Mouse (Mus musculus) brown adipose tissue, adult 24 weeks (tissue): Measurements from ENCODE around the gene Ylpm1. TPM values are rescaled to one million over a fixed set of nuclear protein-coding genes. Genes with fewer than 3 reads are reported as not detected.

ENCODE experiments used
- H3K27ac ChIP-seq: fragments of 200-500 bp; replicated peaks from 2 replicates; pipeline ENCODE4 v1.5.1; 2012; ENCODE audit warnings: low read depth, mild to moderate bottlenecking, low read length
- H3K4me1 ChIP-seq: fragments of 200-500 bp; 2 replicates; pipeline ENCODE4 v1.6.1; 2012; ENCODE audit warnings: low read length, mixed read lengths; ENCODE audit not compliant: control insufficient read depth, insufficient read depth, insufficient read length
- H3K4me3 ChIP-seq: fragments of 200-500 bp; 2 replicates; pipeline ENCODE4 v1.5.1; 2012; ENCODE audit warnings: low read depth, mild to moderate bottlenecking, low read length, moderate library complexity; ENCODE audit not compliant: insufficient read depth
- polyA plus RNA-seq: library from polyadenylated mRNA; stranded (reverse); fragments of >200 nt; gene quantifications from 2 replicates; pipeline ENCODE4 v1.2.4, GENCODE M21; 2012; ENCODE audit not compliant: missing spikeins, insufficient read depth, insufficient read length

The Ylpm1 gene
- polyA plus RNA-seq, 1 experiment = 13.4 TPM

DNA sequence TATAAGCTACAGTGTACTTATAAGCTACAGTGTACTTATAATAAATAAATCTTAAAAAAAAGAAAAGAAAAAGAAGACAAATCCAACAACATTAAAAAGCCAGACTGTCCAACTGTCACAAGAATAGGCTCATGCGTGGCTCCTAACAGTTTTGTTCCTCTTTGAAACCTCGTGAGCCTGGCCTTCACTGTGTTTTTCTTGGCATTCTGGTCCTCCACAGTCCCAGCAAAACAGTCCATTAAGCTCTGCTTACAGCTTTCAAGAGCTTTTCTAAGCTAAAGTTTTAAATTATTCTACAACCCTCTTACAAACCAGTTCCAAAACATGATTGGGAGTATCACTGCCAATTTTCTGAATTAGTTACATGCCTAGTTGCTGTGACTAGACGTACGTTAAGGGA is 6.7 kb upstream of the Ylpm1 start:
- H3K4me1 ChIP-seq = no peaks in the 10 kb centered on the region
- H3K4me3 ChIP-seq = no peak overlapping the region
- H3K27ac ChIP-seq = no peak overlapping the region

DNA sequence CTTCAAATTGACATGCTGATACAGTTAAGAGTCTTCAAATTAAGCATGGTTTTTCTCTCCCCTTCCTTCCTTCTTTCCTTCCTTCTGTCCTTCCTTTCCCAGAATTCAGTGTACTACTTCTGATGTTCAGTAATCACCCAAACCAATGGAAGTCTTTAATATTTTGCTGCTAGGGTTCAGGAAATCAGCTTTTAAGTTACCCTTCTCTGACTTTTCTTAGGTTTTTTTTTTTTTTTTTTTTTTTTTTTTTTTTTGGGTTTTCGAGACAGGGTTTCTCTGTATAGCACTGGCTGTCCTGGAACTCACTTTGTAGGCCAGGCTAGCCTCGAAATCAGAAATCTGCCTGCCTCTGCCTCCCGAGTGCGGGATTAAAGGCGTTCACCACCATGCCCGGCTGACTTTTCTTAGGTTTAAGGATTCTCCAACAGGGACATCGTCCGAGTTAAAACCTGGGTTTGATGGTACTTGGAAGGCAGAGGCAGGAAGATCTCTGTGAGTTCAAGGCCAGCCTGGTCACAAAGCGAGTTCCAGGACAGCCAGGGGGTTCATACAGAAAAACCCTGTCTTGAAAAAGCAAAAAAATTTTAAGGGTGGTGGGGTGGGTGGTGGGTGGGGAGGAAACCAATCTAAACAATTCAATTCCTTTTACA is 884 bp upstream of the Ylpm1 start:
- Histone ChIP-seq H3K4me1 (peaks cover 11% of the 10 kb centered on the region), H3K27ac (no peak overlapping the region), H3K4me3 (no peak overlapping the region)

DNA sequence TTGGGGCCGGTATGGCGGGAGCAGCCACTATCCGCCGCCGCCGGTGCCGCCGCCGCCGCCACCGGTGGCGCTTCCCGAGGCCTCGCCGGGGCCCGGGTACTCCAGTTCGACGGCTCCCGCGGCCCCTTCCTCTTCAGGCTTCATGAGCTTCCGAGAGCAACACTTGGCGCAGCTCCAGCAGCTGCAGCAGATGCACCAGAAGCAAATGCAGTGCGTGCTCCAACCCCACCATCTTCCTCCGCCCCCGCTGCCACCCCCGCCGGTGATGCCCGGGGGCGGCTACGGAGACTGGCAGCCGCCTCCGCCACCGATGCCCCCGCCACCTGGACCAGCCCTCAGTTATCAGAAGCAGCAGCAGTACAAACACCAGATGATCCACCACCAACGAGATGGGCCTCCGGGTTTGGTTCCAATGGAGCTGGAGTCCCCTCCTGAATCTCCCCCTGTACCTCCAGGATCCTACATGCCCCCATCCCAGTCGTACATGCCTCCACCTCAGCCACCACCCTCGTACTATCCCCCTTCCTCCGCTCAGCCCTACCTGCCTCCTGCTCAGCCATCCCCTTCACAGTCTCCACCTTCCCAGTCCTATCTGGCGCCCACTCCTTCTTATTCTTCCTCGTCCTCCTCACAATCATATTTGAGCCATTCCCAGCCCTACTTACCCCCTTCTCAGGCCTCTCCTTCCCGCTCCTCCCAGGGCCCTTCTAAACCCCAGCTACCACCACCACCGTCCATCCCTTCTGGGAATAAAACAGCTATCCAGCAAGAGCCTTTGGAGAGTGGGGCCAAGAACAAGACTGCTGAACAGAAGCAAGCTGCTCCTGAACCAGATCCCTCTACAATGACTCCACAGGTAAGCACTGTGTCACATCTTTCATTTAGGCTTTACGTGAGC is 629 bp downstream of the Ylpm1 start:
- Histone ChIP-seq H3K4me3 (peak overlapping the region; percentile 79), H3K27ac (0 out of 2 replicates have a peak overlapping the region, but pooled peaks have one; percentile 27), H3K4me1 (peaks cover 11% of the 10 kb centered on the region)

DNA sequence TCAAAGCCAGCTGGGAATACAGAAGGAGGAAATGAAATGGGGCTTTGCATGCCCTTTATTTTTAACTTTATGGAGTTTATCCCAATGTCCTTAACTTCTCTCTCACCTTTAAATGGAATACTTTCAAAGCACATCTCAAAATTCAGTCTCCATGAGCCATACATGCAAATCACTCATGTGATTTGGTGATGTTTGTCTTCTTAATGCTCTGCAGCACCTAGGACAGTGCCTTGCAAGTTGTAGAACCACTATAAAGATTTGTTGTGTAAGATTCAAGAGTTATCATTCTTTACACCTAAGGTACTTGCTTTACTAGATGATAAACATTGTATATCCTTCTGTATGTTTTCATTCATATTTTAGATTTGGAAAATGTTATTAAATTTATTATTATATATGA is 2.9 kb downstream of the Ylpm1 start:
- Histone ChIP-seq H3K4me3 (no peak overlapping the region), H3K4me1 (peaks cover 11% of the 10 kb centered on the region), H3K27ac (no peak overlapping the region)

DNA sequence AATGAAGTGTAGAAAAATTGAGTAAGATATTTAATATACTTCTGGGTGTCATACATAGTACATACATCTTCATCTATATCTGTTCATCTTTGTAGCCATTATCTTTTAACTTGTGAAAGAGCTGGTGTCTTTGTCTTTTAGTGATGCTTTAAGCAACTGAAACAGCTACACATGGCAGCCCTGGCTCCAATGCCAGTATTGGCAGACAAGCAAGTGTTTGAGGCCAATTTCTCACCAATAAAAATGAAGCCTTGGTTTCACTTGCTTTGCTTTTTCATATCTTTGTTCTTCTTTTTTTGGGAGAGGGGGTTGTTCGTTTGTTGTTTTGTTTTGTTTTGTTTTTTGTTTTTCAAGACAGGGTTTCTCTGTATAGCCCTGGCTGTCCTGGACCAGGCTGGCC is 10.1 kb downstream of the Ylpm1 start:
- Histone ChIP-seq H3K27ac (no peak overlapping the region), H3K4me3 (no peak overlapping the region), H3K4me1 (no peaks in the 10 kb centered on the region)

DNA sequence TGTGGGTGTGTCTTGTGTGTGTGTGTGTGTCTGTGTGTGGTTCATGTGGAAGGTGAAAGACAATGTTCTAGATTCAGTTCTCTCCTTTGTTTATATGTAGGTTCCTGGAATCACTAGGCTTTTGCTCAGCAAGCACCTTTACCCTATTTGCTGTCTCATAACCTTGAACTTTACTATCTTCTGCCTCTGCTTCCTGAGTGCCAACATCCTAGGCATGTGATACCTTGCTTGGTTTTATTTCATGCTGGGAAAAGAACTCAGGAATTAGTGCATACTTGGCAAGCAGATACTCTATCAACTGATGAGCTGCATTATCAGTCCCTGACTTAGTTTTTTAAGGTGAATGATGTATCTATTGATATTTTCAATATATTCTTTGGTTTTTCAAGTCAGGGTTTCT is 10.9 kb downstream of the Ylpm1 start:
- H3K27ac ChIP-seq = no peak overlapping the region
- H3K4me1 ChIP-seq = no peaks in the 10 kb centered on the region
- H3K4me3 ChIP-seq = no peak overlapping the region

DNA sequence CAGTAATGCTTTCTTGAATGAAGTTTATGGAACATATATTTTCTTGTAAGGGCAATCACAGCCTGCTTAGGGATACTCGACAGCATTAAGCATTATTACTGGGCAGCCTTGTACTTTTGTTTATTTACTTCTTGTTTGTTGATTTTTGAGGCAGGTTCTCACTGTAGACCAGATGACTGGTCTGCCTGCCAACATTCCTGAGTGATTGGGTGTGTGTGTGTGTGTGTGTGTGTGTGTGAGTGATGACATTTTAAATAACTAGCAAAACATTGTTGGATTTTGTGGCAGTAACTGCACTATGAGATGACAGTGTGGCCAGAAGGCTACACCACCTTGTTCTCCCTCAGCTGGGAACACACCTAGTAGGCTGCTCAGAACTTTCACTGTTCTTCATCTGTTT is 13.7 kb downstream of the Ylpm1 start:
- no peak overlapping the region for H3K4me3 ChIP-seq
- H3K4me1 ChIP-seq = no peaks in the 10 kb centered on the region
- H3K27ac ChIP-seq = no peak overlapping the region

DNA sequence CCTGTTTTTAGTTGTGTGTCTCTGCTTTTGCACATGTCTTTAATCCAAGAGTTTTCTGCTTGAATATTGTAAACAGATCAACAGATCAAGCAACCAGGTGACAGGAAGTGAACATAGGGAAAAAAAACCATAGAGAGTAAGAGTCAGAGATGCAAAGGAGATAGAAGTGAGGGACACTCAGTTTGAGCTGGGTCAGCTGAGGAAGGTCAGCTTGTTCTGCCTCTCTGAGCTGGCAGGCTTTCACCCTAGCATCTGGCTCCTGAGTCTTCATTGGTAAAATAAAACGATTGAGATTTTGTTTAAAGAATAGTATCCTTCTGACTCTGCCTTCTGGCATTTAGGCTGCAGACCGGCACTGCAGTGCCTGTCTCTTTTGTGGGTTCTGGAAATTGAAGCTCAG is 14.4 kb downstream of the Ylpm1 start:
- no peak overlapping the region for H3K4me3 ChIP-seq
- H3K27ac ChIP-seq = no peak overlapping the region
- no peaks in the 10 kb centered on the region for H3K4me1 ChIP-seq

DNA sequence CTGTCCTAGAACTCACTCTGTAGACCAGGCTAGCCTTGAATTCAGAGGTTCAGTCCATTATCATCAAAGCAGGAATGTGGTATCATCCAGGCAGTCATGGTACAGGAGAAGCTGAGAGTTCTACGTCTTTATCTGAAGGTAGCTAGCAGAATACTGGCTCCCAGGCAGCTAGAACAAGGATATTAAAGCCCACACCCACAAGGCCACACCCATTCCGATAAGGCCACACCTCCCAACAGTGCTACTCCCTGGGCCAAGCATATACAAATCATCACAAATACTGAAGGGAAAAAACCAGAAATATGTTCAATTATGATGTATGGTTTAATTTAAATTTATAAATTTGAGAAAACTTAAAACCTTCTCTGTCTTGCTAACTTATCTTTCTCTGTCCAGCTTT is 16.1 kb downstream of the Ylpm1 start:
- H3K27ac ChIP-seq = no peak overlapping the region
- no peaks in the 10 kb centered on the region for H3K4me1 ChIP-seq
- H3K4me3 ChIP-seq = no peak overlapping the region

DNA sequence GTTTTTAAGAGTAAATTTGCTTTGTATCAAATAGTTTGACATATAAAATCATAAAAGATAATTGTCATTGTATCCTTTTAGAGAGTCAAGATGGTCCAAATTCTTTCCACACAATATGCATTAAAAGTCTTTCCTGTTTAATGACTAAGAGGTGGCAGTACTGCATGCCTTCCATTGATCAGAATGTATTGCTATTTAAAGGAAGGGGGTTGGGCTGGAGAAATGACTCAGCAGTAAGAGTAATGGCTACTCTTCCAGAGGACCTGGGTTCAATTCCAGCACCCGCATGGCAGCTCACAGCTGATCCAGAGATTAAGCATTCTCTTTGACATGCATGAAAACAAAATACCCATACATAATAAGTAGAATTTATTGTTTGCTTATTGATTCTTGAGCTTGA is 25.9 kb downstream of the Ylpm1 start:
- H3K27ac ChIP-seq = no peak overlapping the region
- H3K4me1 ChIP-seq = no peaks in the 10 kb centered on the region
- no peak overlapping the region for H3K4me3 ChIP-seq

DNA sequence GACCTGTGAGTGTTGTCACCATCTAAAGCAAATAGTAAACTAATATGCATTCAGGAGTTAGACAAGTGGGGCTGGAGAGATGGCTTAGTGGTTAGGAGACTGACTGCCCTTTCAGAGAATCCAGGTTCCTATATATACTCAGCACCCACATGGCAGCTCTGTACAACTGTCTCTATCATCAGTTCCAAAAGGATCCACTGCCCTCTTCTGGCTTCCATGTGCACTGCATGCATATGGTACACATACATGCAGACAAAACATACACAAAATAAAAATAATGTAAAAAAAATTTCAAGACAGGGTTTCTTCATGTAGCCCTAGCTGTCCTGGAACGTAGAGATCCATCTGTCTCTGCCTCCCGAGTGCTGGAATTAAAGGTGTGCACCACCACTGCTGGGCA is 36.6 kb downstream of the Ylpm1 start:
- no peak overlapping the region for H3K27ac ChIP-seq
- H3K4me1 ChIP-seq = no peaks in the 10 kb centered on the region
- no peak overlapping the region for H3K4me3 ChIP-seq

DNA sequence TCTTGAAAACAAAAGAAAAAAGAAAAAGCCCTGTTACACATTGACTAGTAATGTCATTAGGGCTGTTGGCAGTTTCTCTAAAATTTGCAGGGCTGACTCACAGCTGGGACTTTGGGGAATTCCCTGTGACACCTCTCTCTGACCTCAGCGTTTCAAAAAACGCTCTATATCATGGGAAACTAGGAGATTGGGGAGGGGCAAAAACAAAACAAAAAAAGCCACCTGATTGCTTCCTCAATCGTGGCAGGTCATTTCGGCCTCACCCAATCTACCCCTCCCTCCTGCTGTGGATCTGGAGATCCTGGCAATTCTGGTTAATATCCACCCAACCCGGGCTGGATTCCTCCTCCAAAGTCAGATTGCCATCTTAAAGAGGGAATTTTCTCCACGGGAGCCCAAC is 55.1 kb downstream of the Ylpm1 start:
- no peak overlapping the region for H3K4me3 ChIP-seq

DNA sequence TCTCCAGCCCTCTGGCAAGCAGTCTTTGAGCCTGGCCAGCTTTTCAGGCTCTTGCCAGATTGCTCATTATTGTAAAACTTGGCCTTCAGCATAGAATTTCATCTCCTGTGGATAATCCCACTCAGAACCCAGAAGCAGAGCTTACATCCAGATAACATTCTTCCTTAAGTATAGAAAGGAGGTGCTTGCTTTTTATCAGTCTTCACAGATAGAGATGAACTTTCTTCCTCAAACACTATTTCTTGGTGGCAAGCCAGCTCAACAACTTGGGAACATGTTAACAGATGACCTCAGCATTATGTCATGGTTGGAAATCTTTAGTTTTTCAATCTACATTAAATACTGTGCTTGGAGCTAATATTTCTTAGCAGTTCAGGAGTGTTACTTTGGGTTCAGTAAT is 74.9 kb downstream of the Ylpm1 start:
- Histone ChIP-seq H3K4me3 (no peak overlapping the region), H3K27ac (no peak overlapping the region)

More for the DNA sequence above, 55.1 kb downstream of the Ylpm1 start:
- Histone ChIP-seq H3K4me1 (peaks cover 5% of the 10 kb centered on the region), H3K27ac (peak overlapping the region; percentile 8; the same call in 1 of the 2 replicates)

DNA sequence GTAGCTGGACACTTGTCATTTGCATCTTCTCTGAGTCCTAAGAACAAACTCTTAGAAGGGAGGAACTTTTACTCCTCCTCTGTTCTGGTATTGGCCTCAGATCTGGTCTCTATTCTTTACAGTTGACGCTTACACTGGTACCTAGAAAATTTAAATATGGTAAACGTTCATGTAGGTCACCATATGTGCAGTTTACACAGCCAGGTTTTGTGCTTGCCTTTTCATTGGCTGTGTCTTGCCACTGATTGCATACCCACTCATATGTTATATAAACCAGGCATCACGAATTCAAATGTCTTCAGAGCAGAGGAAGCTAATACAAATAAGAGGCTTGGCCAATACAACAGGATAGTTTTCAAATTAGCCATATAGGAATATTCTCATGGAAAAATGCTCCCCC is 81.0 kb downstream of the Ylpm1 start:
- H3K4me1 ChIP-seq = no peaks in the 10 kb centered on the region
- no peak overlapping the region for H3K27ac ChIP-seq
- no peak overlapping the region for H3K4me3 ChIP-seq

More for the DNA sequence above, 74.9 kb downstream of the Ylpm1 start:
- H3K4me1 ChIP-seq = no peaks in the 10 kb centered on the region

DNA sequence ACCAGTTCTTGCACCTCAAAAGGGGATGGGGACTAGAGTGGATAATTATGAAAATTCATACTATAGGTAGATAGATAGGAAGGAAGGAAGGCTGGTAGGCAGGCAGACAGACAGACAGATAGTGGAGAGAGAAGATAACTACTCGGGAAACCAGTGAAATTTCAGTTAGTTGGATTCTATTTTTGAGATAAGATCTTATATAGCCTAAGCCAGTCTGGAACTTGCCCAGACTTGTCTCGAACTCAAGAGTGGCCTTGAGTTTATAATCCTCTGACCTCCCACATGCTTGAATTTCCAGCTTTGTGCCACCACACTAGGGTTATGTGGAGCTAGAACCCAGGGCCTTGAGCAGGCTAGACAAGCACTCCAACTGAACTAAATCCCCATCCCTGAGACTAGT is 88.1 kb downstream of the Ylpm1 start:
- Histone ChIP-seq H3K27ac (no peak overlapping the region), H3K4me1 (no peaks in the 10 kb centered on the region), H3K4me3 (no peak overlapping the region)

DNA sequence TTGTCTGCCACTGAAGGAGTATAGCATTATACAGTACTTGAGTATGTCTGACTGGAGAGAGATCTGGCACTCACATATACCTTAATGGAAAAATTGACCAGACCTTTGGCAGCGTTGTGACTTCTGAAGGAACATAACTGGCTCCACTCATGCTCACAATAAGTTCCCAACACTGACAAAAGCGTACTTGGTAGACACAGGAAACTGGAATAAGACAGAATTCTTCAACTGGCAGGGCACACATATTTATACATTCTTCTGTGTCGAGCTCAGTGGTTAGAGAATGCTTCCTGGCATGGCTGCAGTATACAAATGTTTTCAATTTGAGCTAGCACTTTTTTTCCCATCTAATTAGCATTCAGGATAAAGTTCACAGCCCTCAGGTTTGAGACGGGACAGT is 88.8 kb downstream of the Ylpm1 start:
- Histone ChIP-seq H3K27ac (no peak overlapping the region), H3K4me3 (no peak overlapping the region)

More for the DNA sequence above, 88.8 kb downstream of the Ylpm1 start:
- H3K4me1 ChIP-seq = no peaks in the 10 kb centered on the region
